Mouse (Mus musculus) urinary bladder, postnatal 36 days (tissue): ENCODE measurements around the gene C2.

ENCODE experiments used
- DNase-seq, 2 experiments: peaks; one replicate each; pipeline ENCODE4 v3.0.0; 2022; ENCODE audit warnings: low spot score in 2 of 2, mixed read lengths in 1 of 2

C2 gene

DNA sequence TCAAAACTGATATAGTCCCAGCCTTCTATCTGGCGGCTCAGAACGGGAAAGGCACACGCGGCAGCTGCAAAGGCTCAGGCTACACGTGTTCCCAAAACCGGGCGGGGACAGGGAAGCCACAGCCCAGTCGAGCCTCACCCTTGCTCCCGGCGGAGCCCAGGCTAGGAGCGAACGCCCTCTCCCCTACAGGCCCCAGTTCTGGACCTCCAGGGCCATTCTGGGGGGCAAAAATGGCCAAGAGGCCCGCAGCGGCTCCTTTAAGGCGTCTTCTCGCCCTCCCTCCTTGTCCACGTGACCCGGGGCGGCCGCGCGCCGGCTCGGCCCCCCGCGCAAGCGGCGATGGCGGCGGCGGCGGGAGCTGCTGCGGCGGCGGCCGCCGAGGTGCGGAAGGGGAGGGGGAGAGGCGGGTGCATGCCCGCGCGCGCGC, at the start of gene C2, which contains the start of gene Ehmt2:
TSS of gene C2 (minus strand) at position 106 of the 427 bp plus-strand sequence.
TSS of gene Ehmt2 (plus strand) at position 310 of the 427 bp plus-strand sequence.
- peak; percentile 74 to 80 for DNase-seq

DNA sequence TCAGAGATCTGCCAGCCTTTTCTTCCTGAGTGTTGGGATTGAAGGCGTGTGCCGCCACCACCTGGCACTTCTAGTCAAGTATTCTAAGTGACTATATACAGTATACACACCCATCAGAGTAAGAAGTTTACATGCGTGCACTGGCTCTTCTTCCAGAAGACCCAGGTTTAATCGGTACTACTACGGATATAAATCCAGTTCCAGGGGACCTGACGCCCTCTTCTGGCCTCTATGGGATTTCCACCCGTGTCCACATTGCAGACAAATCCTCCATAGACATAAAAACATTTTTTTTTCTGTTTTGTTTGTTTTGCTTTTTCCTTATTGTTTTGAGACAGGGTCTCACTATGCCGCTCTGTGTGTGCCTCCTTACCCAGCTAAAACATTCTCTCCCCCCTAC, 49.5 kb upstream of the C2 start:
- no peak for DNase-seq

DNA sequence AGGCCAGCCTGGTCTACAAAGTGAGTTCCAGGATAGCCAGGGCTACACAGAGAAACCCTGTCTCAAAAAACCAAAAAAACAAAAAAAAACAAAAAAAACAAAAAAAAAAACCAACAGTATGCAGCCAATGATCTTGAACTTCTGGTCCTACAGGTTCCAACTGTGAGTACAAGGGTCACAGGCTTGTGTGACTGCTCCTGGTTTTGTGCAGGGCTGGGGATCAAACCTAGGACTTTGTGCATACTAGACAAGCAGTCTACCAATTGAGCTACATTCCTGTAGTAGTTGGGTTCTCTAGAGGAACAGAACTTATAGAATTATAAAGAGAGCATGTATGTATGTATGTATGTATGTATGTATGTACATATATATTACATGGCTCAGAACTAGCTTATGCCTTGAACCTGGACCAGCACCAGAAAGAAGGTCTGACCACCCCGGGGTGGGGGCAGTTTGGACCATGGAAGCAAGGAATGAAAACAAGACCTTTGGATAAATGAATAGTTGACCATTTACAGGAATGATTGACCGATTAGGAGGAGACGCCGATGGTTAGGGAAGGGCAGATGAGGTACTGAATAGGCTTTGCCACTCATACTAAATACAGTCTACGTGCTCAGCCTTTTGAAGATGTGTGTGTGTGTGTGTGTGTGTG, 48.5 kb upstream of the C2 start:
- DNase-seq = no peak

DNA sequence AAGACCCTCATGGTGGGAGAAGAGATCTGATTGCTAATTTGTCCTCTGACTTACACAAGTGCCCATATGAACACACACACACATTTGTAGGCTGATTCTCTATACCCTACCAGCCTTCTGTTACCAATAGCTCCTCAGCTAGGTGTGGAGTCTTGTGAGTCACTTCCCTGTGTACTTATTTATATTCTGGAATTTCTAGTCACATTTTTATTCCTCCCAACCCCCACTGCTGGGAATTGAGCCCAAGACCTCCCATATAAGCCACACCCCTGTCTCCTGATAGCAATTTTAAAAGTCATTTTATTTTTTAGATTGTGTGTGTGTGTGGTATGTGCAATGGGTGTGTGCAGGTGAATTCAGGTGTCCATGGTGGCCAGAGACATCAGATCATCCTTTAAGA, 46.3 kb upstream of the C2 start:
- DNase-seq = no peak

DNA sequence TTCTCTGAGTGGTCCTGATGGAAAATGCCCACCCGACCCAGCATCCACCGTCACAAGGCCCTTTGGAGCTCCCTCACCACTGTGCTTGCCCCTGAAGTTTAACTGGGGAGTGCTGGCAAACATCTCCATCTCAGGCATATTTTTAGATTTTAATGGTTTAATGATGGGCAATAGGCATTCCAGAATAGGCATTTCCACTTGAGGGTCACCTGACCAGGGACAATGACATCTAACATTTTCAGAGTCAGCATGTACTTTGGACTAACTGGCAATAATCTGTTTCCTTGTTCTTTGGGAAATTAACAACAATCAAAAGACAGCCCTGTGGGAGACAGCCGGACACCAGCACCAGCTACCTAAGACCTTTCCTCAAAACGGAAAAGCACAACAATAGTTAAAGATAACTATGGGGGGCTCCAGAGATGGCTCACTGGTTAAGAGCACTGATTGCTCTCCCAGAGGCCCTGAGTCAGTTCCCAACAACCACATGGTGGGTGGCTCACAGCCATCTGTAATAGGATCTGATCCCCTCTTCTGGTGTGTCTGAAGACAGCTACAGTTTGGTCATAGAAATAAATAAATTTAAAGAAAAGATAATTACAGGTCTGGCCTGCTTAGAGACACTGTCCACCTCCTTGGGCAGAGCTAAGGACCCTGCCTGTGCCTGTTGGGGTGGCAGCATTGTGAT, 45.2 kb upstream of the C2 start:
- DNase-seq = no peak

DNA sequence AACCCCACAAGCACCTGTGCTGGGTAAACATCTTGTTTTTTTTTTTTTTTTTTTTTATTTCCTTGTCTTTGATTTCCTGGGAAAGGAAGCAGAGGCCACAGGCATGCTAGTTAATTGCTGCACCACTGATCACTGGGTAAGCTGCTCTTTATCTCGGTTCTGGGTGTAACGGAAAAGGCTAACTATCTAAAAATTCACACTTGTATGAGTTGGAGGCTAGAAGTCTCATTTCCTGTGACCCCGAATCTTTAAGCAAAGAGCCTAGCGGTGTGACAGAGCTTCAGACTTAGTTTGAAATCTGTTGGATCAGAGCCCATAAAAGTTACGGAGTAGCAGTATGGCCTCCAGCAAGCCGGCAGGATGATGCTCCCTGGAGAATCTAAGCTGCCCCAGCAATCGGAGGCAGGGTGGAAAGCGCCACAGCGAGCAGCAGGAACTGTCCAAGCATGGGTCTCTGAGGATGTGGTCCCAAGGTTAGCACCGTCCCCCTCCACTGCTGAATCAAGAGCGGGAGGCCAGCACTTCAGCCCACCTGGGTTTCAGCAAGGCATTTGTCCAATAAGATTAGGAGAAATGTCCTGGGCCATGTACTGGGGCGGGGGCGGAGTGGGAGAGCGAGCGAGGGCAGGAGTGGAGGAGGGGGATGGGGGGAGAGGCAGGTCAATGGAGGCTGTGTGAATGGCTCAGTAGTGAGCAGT, 43.4 kb upstream of the C2 start:
- no peak for DNase-seq

DNA sequence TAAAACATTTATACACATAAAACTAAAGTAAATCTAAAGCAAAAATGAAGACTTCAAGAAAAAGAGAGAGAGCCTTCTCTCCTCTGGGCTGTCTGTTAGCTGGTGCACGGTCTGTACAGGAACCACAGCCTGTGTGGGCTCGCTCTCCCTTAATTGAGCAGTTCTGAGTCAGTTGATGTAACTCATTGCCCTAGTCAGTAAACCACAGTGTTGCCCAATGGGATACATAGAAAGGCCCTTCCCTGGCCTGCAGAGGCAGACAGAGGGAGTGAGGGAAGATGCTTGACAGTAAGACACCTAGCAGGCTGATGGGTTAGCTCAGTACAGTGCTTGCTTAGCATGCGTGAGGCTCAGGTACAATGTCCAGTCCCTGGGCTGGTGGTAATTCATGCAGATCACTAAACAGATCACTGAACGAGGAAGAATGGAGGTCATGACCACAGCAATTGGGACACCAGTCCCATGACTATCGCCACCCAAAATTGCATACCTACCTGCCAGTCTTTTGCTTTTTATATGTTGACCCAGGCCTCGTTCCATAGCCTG, 40.0 kb upstream of the C2 start:
- DNase-seq = no peak

DNA sequence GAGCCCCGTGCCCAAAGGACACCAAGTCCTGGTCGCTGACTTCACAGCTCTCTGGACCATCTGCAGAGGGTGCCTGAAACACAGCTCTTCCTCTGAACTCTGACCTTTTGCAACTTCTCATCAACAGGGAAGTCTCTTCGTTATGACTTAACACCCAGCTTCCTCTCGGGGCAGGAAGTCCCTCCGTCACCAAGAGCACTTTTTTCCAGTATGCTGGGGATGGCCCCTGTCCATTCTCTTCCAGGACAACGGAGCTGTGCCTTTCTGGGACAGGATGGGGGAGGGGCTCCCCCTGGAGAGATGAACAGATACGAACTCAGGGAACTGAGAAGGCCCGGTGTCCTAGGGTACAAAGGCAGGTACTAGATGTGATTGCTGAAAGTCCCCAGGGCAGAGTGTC, 36.8 kb upstream of the C2 start:
- no peak for DNase-seq

DNA sequence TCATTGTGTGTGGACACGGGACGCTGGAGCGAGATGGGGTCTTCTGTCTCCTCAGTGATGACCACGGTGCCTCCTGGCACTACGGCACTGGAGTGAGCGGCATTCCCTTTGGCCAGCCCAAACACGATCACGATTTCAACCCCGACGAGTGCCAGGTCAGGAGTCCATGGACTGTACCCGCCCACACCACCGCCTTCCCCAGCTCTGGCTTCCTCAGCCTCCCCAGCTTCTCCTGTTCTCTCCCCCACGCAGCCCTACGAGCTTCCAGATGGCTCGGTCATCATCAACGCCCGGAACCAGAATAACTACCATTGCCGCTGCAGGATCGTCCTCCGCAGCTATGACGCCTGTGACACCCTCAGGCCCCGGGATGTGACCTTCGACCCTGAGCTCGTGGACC, 36.0 kb upstream of the C2 start:
- DNase-seq = no peak

DNA sequence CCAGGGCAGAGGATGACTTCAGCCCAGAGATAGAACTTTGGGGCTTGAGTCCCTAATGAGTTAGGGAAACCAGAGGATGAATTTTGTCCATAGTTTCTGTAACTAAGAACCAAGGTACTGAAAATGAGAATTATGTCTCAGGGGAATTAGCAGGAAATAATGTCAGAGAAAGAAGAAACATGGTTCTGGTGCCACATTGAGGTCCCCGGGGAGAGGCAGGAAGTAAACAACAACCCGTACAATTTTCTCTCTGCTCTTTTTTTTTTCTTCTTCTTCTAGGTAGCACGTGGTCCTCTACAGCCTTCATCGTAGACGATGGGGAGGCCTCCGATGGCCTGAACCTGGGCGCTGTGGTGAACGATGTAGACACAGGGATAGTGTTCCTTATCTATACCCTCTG, 34.2 kb upstream of the C2 start:
- DNase-seq = no peak

DNA sequence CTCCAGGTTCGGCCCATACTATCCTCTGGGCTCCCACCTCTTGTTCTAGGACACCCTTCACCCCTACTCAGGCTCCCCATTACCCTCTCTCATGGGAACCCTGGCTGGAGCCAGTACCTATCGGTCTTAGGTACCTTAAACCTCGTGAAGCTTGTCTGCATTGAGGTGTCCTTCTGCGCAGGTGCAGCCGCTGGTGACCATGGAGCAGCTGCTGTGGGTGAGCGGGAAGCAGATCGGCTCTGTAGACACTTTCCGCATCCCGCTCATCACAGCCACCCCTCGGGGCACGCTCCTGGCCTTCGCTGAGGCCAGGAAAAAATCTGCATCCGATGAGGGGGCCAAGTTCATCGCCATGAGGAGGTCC, 33.7 kb upstream of the C2 start:
- DNase-seq = no peak

DNA sequence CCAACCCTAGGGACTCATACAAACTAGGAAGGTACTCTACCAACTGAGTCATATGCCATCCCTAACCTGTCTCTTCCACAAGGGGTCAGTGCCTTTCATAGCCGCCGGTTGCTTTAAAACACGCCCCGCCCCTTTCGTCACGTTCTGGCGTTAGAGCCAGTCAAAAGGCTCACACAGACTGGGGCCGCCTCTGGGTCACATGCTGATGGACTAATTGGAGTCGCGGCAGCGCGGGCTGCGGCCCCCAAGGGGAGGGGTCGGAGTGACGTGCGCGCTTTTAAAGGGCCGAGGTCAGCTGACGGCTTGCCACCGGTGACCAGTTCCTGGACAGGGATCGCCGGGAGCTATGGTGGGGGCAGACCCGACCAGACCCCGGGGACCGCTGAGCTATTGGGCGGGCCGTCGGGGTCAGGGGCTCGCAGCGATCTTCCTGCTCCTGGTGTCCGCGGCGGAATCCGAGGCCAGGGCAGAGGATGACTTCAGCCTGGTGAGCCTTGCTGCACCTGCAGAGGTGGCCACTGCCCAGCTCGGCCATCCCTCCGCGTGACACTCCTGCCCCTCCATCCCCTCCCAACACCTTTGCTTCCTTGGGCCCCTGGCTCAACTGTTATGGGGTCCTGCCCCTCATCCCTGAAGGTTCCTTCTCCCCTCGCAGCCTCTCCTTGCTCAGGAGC, 33.1 kb upstream of the C2 start, which contains the start of gene Neu1:
TSS of gene Neu1 (plus strand) at position 193 of the 674 bp plus-strand sequence.
- peak; percentile 96 to 99 for DNase-seq

DNA sequence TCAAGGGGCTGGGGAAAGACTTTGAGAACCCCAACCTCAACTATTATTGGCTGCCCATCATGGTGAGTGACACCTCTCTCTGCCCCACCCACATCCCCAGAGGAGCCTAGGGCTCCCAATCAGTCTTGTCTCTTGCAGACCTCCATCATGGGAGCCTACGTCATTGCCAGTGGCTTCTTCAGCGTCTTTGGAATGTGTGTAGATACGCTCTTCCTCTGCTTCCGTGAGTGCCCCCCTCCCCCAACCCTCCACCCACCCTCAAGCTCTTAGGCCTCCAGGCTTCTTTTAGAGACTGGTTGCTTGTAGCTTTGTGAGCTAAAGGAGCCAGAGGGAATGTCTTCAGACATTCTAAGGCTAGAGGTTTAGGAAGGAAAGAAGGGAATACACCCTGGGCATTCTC, 30.8 kb upstream of the C2 start:
- no peak for DNase-seq

DNA sequence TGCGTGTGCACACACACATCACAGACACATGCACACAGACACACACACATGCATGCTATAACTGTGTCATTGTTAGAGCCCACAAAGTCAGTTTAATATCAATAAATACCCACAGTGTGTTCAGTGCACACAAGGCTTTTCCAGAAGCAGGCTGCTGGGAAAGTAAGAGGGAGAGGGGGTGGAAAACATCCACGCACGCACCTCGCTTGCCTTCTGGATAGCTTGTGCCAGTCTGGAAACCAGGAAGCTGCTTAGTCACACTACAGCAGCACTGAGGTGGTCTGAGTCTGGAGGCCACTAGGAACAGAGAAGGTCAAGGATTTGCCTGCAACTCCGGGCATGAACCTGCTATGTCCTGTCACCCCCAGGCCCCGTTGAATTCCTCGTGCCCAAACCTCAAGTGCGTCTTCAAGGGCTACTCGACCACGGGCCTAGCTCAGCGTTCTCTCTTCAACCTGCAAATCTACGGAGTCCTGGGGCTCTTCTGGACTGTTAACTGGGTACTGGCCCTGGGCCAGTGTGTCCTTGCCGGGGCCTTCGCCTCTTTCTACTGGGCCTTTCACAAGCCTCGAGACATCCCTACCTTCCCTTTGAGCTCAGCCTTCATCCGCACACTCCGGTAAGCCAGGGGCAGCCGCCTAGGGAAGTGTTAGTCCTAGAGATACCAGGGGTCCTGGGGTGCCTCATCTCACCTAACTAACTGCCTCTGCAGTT, 29.4 kb upstream of the C2 start:
- no peak for DNase-seq

DNA sequence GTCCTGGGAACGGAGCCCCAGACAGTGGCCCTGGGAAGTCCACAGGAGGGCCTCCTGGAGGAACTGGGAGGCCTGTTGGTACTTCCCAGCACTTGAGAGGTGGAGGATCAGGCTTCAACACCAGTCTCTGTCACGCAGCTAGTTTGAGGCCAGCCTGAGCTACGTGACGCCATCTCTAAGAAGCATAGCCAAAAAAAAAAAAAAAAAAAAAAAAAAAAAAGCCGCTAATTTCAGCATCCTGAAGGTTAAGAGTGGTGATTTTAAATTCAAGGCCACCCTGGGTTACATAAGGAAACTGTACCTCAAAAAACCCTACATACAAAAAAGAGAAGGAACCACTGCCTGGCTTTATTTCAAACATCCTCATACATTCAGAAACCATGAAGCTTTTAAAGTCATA, 26.2 kb upstream of the C2 start:
- DNase-seq = no peak

DNA sequence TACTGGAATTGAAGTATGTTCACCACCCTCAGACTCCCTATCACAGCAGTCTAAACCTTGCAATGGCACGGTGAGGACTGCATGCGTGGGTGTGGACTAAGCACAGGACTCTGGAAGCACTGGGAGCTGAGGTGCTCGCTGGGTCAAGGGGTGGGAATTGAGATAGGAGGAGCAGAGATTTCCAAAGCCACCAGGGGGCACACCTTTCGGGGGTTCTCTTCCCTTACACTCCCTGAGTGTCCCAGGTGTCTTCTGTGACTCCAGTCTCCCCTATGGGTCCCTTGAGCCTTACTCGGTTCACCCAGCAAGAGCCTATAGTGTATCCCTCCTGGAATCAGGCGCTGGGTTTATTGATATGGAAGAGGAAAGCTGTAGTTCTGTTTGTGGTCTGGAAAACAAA, 24.9 kb upstream of the C2 start:
- DNase-seq = no peak

DNA sequence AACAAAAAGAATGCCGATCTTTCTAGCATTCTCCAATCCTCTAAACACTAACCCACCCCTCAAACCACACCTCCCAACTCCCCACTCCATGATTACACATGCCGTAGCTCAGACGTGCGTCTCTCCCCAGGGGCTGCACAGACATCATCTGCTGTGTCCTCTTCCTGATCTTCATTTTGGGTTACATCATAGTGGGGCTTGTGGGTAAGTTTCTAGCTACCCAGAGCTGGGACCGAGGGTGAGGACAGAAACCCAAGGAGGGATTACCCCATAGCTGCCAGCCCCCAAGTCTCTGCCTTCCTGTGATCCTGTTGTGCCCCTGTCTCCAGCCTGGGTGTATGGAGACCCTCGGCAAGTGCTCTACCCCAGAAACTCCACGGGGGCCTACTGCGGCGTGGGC, 19.1 kb upstream of the C2 start:
- no peak for DNase-seq

DNA sequence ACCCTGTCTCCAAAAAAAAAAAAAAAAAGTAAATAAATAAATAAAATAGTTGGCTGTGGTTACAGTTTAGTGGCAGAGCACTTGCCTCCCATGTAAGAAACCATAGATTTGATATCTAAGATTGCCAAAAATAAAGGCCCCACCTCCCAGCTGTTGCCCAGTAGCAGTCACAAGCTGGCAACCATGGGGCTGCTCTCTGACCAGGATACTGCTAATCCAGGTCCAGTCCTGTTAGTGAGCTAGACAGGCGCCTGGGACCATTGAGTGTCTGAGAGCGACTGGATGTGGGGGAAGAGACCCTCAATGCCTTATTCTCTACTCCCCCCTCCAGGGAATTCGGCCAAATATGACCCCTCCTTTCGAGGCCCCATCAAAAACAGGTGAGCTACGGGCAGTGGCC, 18.3 kb upstream of the C2 start:
- no peak for DNase-seq

DNA sequence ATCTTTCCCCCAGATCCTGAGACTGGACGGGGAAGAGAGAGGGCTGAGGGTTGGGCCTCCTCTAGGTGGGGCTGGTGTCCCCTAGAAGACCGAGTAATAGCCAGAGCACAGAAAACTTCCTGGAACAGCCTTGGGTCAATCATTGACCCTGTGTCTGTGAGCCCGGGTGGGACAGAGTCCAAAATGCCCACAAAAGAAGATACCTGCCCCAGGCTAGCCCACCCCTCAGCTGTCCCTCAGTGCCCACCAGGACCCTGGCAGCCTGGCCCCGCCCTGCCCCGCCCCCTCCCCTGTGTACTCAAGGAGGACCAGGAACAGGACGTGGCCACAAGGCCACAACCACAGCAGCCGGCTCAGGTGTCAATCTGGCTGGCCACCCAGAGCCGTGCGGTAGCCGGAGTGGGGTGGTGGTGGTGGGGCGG, 17.4 kb upstream of the C2 start:
- DNase-seq = peak in 1 of 2 experiments; percentile 44

DNA sequence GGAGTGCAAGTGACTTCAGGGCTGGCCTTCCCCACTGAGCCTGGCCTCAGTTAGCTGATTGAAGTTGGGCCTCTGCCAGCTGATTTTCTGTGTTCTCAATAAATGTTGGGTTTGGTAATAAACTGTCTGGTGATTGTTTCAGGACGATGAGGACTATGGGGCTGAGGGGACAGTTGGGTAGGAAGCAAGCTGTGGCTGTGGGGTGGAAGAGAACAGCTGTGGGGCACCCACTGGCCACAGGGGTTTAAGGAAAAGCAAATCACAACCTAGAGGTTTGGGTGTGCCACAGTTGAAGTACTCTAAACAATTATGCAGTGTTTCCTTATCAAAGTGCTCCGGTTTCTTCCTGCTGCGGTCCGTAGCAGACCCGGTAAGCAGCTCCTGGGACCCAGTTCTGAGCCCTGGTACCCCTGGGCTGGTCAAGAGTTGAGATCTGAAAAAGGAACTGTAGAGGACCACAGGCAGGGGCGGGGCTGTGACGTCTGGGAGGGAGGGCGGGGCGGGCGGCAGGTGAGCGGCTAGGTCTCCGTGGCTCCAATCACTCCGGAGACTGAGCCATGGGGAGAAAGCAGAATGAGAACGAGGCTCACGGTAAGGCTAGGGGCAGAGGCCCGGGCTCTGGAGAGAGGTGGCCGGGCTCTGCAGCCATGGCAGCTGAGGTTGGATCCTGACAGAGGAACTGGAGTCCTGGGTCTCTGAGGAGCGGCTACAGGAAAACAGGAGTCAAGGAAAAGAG, 16.0 kb upstream of the C2 start, which contains the start of gene Slc44a4:
TSS of gene Slc44a4 (plus strand) at position 537 of the 736 bp plus-strand sequence.
- no peak for DNase-seq

DNA sequence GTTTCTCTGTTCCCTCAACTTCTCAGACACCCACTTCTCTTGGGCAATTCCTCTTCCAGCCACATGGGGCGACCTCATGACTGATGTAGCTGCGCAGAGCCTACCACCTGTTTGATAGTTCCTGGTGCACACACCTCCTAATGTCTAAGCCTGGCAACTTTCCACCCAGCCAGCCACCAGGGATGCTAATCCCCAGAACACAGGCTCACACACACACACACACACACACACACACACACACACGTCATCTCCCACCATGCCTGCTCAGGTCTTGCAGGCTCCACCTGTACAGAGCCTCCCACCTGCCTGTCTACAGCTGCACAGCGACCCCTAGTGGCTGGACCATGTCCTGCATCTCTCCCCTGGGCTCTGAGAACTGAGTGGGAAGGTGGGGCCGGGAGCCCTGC, 13.9 kb upstream of the C2 start:
- DNase-seq = peak; percentile 71 to 76
